Mouse (Mus musculus): ENCODE results near the gene Thrsp. TPM values are rescaled to one million over a fixed set of nuclear protein-coding genes. Genes with fewer than 3 reads are reported as not detected.
A peak's percentile ranks its signal among the peaks of the same experiment; 100 is the strongest.

Thrsp gene
- total RNA-seq, 2 experiments from 2014 or later: 749 to 1,266 TPM

DNA sequence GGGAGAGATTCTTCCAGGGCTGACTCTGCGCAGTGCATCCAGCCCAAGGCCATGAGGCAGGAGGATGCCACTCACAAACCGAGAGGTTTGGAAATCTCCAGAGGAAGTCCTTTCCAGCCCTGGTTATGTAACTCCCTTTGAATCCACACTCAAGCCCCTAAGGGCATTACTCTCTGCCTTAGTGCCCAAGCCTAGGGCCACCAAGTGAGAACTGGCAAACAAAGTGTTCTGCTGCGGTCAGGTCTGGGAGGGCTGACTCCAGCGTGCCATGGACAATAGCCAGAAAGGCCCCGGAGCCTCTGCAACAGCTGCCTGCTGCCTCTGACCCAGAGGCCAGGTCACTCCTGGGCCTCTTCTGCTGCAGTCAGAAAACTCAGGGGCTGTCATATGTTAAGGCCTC is 1.2 kb upstream of the Thrsp start:
- DNase-seq: peak; percentile 77 to 78

GRCm38 (mm10) chr7:97416473-97416872 is 1.1 kb downstream of the Thrsp start:
- DNase-seq: no peak

DNA sequence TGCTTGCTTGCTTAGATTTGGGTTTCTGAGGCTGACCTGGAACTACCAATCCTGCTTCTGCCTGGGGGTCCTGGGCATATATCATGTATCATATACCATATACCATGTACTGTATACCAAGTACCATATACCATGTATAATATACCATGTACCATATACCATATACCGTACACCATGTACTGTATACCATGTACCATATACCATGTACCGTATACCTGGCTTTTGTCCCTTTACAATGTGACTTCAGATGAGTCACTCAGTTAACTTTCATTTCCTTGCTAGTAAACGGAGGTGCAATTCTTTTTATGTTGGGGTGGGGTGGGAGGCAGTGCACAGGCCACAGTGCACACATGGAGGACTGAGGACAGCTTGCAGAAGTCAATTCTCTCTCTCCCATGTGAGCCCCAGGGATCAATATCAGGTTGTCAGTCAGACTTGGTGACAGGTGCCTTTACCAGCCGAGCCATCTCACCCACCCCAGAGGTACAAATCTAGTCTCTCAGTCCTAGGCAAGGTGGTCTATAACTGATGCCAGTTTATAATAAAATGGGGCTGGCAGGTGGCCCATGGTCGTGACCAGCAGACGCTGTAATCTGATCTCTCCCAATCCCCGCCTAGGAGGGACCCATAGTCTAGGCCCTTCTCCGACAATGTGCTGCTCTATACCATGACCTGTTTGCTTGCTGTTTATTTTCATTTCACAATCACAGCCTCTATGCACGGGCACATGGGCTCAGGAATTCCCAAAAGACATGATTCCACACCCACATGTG is 2.4 kb downstream of the Thrsp start:
- no peak for DNase-seq

- DNase-seq: peak; percentile 46 to 70
Measured at GRCm38 (mm10) chr7:97414426-97414825, 3.1 kb downstream of the Thrsp start.

- DNase-seq: no peak
Measured at GRCm38 (mm10) chr7:97413981-97414380, 3.5 kb downstream of the Thrsp start.

DNA sequence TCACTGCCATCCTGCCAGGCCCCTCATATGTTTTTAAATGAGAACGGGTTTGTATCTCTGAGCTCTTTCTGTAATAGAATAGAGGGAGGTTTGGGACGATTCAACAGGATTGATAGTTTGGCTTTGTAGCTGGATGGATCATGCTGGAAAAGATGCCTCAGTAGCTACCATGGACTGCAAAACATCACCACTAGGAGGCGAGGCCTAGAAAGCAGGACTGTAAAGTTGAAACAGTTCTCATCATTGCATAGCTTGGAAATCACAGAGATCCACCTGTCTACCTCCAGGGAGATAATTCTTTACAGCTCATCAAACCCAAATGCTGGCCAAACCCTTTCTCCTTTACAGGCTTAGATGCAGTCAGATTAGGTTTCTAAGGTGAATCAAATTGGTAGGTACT is 6.0 kb downstream of the Thrsp start:
- no peak for DNase-seq

DNA sequence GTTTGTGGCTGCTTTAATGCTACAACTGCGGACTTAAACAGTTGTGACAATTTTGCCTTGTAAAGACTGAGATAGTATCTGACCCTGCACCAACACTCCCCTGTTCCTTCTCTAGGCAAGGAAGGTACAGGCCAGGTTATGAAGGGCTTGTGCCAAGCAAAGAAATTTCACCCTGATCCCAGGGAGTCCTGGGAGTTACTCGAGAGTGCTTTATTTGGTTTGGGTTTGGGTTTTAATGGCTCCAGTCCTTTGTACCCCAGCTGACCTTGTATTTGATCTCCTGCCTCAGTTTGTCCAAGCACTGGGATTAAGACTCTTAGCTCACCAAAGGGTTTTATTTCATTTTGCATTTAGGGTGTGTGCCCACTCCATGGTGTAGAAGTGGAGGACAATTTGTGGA is 6.4 kb downstream of the Thrsp start:
- DNase-seq: no peak

DNA sequence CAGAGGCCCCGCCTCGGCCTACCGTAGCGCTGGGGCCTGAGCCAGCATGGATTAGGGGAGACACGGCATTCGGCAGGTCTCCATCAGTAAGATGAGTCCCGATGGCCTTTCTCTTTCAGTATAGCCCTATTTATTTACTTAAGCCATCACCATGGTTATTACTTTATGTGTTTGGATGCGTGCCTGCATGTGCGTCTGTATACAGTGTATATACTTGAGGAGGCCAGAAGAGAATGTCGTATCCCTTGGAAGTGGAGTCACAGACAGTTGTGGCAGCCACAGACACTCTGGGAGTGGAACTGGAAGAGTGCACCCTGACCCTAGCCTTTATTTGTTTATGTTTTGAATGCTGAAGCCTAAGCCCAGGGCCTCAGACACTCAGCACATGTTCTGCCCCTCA is 10.4 kb downstream of the Thrsp start:
- no peak for DNase-seq

DNA sequence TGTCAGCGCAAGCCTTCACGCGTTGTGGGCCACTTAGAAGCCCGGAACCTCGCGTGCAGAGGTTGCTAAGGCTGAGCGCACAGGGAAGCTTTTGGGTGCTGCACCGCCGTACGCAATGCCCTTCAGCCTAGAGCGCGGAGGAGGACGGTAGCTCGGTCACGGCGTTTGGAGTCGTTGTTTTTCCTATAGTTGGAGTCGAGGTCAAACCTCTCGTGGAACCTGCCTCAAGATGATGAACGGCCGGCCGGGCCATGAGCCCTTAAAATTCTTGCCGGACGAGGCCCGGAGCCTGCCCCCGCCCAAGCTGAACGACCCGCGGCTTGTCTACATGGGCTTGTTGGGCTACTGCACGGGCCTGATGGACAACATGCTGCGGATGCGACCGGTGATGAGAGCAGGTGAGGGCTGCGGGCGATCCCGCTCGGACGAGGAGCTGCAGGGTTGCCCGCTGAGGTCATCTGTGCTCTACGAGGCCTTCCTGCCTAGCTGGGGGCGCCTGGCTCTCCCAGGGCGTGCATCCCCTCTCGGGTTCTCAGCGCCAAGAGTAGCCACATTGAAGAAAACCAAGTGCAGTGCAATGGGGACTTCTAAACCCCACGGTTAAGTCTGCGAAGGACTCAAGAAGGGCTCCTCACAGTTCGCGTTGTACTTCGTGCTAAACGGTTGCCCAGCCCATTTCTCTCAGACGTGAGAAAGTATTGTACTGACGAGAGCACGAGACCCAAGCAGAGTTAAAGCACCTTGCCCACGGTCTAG is 17.4 kb downstream of the Thrsp start, which contains the start of gene Ndufc2:
TSS of gene Ndufc2 (plus strand) at position 44 of the 756 bp plus-strand sequence.
- peak; percentile 82 to 83 for DNase-seq

GRCm38 (mm10) chr7:97398943-97399342 is 18.6 kb downstream of the Thrsp start:
- no peak for DNase-seq

- no peak for DNase-seq
Measured at GRCm38 (mm10) chr7:97394375-97394774, 23.2 kb downstream of the Thrsp start.

- no peak for DNase-seq
Measured at GRCm38 (mm10) chr7:97392079-97392445, 25.5 kb downstream of the Thrsp start.

DNA sequence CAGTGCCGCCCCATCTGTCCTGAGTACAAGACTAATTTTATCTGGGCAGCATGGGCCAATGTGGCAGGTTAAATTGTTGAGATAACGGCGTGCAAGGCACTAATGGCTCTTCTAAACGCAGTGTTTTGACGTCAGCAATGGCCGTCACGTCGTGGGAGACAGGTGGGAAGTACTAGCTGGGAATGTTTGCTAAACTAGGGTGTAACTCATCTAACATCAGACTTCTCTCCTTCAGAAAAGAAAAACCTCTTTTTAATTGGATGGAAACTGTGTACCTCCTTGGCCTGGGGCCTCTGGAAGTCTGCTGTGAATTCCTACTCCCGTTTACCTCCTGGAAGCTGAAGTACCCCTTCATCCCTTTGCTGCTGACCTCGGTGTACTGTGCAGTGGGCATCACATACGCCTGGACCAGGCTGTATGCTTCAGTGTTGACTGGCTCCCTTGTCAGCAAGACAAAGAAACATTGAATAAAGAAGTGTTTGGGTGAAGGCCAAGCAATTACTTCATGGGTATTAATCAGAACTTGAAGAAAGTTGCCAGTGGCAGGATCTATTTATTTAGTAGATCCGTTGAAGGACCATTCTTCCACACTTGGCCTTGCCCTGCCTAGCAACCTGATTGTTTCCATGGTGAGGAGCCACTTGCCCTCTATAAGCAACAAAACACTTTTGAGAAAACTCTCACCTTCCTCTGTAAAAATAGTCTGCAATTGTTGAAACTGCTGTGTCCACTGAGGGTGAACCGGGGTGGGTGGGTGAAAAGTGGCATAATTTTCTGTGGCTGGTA is 26.0 kb downstream of the Thrsp start:
- no peak for DNase-seq

GRCm38 (mm10) chr7:97388541-97388940 is 29.0 kb downstream of the Thrsp start:
- DNase-seq: no peak

DNA sequence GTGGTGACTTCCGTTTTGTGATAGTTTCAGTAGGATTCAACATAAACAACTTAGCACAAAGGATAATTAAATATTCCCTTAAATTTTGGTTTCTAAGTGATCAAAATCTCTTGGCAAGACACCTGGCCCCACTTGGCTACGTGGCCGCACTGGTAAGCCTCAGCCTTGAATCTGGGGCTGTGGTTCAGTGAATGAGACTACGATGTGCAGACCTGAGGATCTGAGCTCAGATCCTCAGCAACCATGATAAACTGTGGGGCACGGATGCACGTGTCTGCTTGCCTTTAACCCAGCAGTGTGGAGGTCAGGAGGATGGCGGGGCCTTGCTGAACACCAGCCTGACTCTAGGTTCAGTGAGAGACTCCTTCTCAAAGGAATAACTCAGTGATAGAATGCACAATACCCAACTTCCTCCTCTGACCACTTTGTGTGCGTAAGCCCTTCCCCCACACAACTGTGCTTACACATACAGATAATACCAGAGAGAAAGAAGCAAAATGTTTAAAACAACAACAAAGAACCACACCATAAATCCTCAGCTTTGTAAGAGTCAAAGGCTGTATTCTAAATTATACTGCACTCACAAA is 29.9 kb downstream of the Thrsp start:
- DNase-seq: no peak

DNA sequence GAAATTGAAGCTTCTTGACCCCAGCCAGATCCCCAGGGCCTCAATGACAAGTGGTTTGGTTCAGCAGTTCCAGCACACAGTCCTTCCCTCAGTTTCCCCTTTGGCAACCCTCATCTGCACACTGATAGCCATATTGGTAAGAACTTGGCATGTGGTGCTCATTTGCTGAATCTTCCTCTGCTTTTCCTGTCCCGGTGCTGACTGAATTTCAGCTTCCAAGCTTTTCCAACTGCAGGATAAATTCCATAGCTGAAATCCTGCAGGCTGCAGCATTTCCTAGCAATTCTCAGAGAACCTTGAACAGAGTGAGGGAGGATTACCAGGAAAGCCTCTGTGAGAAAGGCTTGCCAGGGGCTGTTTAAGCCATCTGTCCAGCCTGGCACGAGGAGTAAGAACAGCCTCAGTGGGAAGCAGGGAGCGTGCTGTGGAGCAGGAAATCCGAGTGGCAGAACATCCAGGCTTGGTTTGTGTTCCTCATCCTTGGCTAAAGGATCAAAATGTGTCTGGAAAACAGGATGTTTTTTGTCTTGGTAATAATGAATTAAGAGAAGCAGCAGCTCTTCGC is 30.6 kb downstream of the Thrsp start:
- DNase-seq: no peak

DNA sequence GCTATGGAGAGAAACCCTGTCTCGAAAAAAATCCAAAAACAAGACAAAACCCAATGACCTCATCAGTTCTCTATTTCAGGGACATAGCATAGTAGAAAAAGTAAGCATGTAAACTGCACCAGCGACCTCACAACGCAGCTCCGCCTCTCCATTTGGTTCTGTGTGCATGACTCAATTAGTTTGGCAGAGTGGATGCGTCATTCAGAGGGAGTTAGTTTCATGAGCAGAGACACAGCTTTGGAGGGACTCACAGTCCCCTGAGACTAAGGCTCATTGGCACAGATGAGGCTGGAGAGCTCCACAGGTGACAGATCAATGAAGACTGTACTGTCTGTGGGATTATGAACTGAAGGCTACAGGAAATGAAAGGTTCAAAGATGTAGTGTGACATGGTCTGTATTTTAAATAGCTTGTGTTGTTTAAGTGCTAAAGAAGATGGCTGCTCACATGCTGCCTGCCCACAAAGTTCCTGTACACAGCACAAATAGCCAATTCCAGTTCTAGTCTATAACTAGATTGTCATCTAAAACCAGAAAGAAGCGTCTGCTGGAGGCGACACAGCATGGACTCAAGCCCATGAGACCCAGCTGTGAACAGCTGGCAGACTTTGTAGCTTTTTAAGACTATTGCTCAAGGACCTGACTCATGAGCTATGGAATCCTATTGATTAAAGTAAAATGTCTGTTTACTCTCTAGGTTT is 31.3 kb downstream of the Thrsp start:
- peak; percentile 40 to 58 for DNase-seq

- no peak for DNase-seq
Measured at GRCm38 (mm10) chr7:97383496-97384132, 33.9 kb downstream of the Thrsp start.

DNA sequence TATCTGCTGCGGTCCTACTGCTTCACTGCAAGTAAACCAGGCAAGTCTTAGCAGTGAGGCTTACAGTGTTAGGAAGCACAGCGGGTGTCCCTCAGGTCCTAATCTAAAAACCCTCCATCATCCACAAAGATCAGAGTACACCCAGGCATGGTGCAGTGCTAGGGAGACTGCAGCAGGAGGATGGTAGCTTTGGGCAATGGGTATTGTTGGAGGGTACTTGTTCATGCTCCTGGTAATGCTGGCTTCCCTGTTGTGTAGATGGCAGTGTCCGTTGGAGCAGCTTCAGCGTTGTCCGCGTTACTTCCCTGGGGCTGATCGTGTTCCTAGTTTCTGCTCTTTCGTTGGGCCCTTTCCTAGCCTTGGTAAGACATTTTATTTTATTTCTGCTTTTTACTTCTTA is 34.9 kb downstream of the Thrsp start:
- no peak for DNase-seq

DNA sequence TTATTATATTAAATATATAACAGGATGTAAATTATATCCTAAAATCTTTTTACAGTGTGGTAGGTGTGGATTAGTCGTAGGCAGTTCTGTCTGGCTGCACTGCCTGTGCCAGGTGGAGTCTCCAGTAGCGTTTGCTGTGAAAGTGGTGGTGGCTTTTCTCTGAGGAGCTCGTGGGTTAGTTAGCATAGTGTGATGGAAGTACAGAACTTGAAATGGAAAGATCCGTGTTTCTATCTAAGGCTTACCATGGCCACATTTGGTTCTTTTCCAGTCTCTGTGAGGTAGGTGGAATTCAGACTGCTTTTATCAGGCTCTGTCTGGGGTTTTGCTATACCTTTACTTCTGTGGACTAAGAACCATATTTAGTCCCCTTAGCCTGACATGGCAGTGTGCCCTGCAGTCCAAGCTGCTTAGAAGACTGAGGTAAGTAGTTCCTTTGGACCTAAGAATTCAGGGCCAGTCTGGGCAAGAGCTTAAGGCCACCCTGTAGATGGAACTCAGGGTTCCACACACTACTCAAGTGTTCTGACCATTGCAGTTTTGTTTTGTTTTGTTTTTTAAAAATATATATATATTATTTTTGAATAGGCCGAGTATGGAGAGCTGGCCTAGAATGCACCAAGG is 36.9 kb downstream of the Thrsp start:
- DNase-seq: no peak

Data from adrenal gland, postnatal 36 days (tissue).